Mouse (Mus musculus) kidney, adult 9 months (tissue): ENCODE data around the gene Rdh8.
"Not testable (repeated sequence)": the region's sequence is repeated elsewhere in the genome, so short reads cannot be mapped to it uniquely, and the experiment has no call there.

Source experiments
- DNase-seq: peaks from one replicate; pipeline ENCODE4 v3.0.0; 2022

The Rdh8 gene

DNA sequence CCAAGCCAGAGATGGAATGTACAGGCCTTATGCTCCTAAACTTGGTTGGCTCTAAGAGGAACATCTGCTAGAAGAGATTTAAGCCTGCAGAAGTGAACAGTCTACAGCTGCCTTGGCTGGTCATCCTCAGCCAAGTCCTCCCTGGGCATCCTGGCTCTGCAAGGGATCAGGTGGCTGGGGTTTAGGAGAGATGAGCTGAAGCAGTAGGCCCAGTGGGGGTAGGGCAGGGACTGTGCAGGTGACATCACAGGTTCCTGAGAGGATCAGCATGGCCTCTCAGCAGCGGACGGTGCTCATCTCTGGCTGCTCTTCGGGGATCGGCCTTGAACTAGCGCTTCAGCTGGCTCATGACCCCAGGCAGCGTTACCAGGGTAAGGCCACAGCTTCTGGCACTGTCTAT, at the start of gene Rdh8:
Gene Rdh8, plus strand, starts transcription at position 268 of the 400 bp plus-strand sequence.
- DNase-seq, result no peak

- peak; percentile 85 for DNase-seq
These were observed 37.0 kb upstream of the Rdh8 start for GRCm38 (mm10) chr9:20781286-20781685.

DNA sequence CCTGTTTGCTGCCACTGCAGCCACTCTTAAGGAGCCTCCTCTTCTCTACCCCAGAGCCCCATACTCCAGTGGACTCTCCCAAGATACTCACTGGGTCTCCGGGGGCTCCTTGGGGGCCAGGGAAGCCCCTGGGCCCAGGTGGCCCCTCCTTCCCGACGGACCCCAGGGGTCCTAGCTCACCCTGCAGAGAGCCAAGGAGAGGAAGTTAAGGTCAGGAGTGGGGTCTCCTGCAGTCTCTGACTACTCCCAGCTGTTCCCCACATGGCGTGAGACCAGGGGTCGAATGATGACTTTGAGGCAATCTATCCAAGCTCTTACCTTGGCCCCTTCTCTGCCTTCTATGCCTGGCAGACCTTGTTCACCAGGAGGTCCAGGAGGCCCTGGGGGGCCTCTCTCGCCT, 33.2 kb upstream of the Rdh8 start:
- no peak for DNase-seq

GRCm38 (mm10) chr9:20787992-20788391, 30.3 kb upstream of the Rdh8 start:
- no peak for DNase-seq

DNA sequence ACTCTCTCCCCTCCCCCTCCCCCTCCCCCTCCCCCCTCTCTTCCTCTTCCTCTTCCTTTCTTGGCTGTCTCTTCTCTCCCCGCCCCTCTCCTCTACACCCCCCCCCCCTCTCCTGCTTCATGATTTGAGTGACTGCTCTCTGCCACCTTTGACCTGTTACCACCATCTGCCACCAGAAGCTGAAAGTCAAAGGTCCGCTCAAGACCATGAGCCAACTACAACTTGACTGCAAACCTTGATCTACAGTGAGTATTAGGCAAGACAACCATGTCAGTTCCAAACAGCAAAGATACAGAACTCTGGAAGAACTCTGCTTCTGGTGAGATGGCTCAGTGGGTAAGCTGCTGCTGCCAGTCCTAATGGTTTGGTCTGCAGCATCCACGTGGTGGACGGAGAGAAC, 28.7 kb upstream of the Rdh8 start:
- DNase-seq, result peak; percentile 42

- DNase-seq, result no peak
These were observed 28.0 kb upstream of the Rdh8 start for GRCm38 (mm10) chr9:20790345-20790744.

GRCm38 (mm10) chr9:20794108-20794806, 24.0 kb upstream of the Rdh8 start:
- DNase-seq, result peak; percentile 43

DNA sequence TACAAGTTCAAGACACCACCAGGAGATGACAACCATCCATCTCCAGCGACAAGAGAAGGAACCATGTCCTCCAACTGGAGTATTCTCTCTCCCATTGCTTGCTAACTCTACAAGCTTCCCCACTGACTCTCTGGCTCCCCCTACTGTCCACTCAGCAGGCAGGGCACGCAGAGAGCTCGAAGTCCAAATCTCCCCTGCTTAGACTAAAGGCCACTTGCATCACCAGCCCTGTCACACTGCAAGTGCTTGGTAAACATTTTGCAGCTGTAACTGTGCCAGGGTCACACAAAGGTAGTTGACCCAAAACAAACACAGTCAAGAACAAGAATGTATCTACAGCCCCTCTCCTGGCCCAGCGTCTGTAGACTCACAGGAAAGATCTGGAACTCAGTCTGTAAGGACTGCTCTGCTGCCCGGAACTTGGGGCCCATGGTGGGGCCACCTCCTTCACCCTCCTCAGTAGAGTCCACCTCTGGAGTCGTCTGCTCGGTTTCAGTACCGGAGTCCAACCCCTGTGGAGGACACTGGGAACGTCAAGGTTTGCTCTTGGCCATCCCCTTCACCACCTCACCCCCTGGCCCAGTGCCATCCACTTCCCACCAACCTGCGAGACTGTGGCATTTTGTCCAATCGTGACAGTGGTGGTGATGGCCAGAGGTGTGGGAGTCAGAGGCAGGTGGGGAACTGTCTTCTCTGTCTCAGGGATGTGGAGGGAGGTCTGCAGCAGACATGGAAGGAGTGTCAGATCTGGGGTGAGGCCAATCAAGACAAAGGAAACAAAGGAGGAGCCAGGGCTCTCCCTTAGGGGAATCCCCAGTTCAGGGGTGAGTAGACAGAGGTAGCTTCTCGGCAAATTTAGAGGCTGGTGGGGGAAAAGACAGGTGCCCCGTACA, 13.8 kb upstream of the Rdh8 start:
- peak; percentile 87 for DNase-seq

DNA sequence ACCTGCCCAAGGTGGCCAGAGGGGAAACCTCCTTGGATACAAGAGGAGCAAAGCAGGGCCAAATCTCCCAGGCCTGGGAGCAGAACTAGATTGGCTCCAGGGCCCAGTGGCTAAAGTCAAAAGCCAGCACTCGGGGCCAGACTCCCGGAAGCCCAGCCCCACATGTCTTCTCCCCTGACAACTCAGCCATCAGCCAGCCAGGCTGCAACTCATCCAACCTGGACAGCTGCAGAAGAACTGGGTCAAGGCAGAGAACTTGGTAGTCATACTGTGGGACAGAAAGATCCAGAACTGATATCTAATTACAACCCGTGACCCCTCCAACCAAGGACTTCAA, 13.2 kb upstream of the Rdh8 start:
- no peak for DNase-seq

DNA sequence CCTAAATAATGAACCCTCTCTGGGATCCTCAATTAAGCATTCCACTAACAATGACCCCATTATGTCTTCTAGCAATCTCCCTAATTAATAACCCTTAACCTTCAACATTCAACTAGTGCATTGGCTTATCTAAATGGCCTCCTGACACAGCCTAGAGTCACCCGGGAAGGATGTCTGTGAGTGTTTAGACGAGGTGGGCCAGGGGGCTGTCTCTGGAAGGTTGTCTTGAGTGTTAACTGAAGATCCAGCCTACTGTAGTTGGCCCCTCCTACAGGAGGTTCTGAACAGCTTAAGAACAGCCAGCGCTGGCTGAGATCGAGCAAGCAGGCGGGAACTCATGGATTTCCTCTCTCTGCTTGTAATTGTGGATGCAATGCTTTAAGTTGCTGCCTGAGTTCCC, 12.6 kb upstream of the Rdh8 start:
- DNase-seq, result no peak

DNA sequence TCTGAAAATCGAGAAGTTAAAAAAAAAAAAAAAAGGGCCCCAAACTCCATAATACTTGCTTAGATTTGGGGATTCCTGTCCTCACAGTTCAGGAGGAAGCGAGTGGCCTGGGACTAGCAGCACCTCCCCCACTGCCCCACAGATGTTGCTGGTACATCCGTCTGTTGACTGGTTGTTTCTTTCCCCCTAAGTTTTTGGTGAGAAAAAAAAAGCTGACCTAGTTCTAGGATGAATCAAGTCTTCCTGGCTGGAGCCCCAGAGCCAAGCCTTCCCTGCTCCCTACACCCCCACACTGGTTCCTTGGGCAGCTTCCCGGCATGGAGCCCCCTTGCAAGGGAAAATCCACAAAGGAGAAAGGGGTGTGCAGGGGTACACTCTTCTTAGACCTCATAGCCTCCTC, 8.0 kb upstream of the Rdh8 start:
- no peak for DNase-seq

- DNase-seq, result no peak
These were observed 7.5 kb upstream of the Rdh8 start for GRCm38 (mm10) chr9:20810773-20811172.

GRCm38 (mm10) chr9:20812537-20813271, 5.6 kb upstream of the Rdh8 start:
- DNase-seq, result no peak

GRCm38 (mm10) chr9:20814521-20815272, 3.6 kb upstream of the Rdh8 start, which contains the start of gene Col5a3:
Col5a3 (minus strand) TSS chr9:20815067.
- DNase-seq, result no peak

- DNase-seq, result no peak
These were observed 1.7 kb downstream of the Rdh8 start for GRCm38 (mm10) chr9:20820001-20820400.

DNA sequence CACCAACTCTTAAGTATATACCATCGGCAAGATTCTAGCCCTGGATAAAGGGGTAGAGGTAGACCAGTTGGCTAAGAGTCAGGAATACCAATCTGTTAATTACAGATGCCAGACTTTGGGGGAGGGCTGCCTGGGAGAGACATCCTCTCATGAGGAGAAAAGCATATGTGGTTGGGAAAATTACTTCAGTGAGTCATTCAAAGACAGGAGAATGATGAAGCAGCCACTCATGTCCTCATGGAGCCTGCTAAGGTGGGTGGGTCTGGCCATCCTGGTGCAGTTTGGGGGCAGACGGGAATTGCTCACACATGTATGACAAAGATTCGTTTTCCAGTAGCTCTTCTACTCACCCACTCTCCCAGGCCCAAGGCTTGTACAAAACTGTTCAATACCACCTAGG, 4.5 kb downstream of the Rdh8 start:
- DNase-seq, result no peak

DNA sequence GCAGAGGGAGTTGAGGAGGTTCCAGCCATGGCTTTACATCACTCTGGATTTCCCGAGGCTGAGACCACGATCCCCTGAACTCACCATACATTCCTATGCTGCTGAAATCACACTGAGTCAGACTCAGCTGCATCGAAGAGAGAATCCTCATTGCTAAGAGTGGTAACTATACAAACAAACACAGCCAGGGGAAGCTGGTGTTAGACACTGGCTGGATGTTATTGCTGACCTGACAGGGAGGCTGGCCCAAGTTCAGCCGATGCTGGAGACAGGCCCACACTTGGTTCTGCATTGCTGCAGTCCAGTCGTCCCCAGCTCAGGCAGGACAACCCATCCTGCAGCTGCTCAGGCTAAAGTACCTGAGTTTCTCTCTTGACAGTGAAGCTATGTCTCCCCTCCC, 7.5 kb downstream of the Rdh8 start:
- DNase-seq, result no peak

DNA sequence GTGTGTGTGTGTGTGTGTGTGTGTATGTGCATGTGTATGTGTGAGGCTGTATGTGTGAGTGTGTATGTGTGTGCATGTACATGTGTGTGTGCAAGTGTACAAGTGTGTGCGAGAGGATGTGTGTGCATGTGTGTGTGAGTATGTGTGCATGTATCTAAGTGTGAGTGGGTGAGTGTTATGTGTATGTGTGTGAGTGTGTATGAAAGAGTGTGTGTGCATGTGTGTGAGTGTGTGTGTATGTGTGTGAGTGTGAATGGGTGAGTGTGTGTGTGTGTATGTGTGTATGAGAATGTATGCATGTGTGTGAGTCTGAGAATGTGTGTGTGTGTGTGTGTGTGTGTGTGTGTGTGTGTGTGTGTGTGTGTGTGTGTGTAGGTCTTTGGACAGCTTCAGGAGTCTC, 9.8 kb downstream of the Rdh8 start:
- DNase-seq, result no peak

DNA sequence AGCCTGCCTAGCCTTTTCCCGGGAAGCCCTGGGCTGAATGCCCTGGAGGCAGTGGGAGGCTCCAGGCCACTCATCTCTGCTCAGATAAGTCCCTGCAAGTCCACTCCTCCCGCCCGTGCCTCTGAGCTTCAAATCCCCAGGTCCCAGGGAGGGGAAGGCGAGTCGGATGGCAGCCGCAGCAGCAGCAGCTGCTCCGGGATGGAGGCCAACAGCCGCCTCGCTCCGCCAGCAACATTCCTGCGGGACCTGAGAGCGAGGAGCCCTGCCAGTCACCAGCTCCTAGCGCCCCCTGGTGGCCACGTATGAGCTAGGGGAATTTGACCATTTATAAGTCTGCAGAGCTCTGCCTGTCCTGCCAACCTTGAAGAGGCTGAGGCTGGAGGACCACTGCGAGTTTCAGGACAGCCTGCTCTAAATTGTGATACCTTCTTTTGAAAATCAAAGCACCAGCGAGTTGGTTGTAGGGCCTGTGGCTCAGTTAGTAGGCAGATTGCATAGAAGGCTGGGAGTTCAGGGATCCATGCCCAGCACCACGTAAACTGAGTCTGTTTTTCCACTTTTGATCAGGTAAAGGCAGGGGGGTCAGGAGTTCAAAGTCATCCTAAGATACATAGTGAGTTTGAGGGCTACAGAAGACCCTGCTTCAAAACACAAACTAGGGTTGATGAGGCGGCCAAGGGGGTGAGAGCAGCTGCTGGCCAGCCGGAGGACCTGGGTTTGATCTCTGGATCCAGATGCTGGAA, 12.8 kb downstream of the Rdh8 start:
- DNase-seq, result peak; percentile 95

- no peak for DNase-seq
These were observed 16.6 kb downstream of the Rdh8 start for GRCm38 (mm10) chr9:20834881-20835280.

DNA sequence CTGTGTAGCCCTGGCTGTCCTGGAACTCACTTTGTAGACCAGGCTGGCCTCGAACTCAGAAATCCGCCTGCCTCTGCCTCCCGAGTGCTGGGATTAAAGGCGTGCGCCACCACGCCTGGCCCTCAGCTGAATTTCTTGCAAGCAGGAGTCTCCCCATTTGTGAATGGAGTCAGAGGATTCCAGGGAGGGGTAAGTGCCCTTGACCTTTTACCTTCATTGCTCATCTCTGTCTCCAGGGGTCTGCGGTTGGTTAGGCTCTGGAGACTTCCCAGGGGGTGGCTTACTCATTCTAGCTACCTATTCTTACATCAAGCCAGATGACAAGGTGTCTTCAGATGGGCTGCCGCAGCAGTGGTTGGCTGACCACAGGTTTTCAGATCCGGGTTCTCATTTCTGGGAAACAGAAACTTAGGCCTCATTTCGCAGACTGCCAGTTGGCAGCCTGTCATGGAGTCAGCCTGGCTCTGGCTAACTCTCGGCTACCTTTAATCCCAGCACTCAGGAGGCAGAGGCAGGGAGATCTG, 17.2 kb downstream of the Rdh8 start:
- not testable (repeated sequence) for DNase-seq
